Mouse (Mus musculus): ENCODE data around the gene Rcor3.

- no peak for TF ChIP-seq CTCF (IDR thresholded peaks at IDR 0.05; ENCODE audit: extremely low read depth, insufficient read length, insufficient replicate concordance, low read depth, low read length)
- no peak for TF ChIP-seq POLR2A (IDR thresholded peaks at IDR 0.05; ENCODE audit: low read depth, low read length)
These were observed 61.8 kb downstream of the Rcor3 start for GRCm38 (mm10) chr1:192076101-192076500.
